Mouse (Mus musculus): Measurements from ENCODE around the gene Sh3glb1.

- TF ChIP-seq GATA1 (IDR thresholded peaks at IDR 0.05; ENCODE audit: borderline replicate concordance, low read length) (no peak), FLI1 (IDR thresholded peaks at IDR 0.05; ENCODE audit: low read length) (no peak)
Measured at GRCm38 (mm10) chr3:144698790-144699433, 21.2 kb downstream of the Sh3glb1 start.
